Mouse (Mus musculus): ENCODE data around the gene Pus1. TPM values are rescaled to one million over a fixed set of nuclear protein-coding genes. Genes with fewer than 3 reads are reported as not detected.

Pus1 gene
- total and polyA plus RNA-seq, 3 experiments, result 107 to 248 (median 117) TPM

DNA sequence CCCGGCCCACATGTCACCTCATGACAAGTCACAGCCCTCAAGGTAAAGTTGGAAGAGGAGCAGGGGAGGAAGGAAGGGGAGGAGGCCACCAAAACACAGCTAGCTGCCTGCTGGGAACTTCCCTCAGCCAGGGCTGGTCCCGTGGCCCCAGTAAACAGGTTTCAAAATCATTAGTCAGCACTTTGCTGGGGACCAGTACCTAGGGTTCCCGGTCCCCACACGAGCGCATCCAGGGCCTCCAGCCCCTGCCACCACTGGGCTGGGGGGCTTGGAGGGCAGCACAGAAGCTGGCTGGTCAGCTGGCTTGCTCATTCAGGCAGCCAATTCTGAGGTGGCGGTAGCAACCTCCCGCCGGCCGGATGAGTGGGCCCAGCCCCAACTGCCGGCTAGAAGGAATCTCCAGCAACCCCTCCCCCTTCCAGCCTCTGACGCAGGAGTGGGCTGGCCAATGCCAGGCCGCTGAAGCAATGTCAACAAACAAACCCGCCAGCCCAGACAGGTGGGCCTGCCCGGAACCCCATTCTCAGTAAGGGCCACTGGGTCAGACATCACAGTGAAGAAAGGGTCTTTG lies 27.7 kb upstream of the Pus1 start:
- TF ChIP-seq MXI1 (IDR thresholded peaks at IDR 0.05; ENCODE audit: low read depth, low read length), result peak; percentile 68; the same call in 1 of the 2 replicates
- peak in 1 of 2 experiments; percentile 27; a peak in 2 of 4 replicates for TF ChIP-seq EP300 (IDR thresholded peaks at IDR 0.05; ENCODE audit: low read depth in 1 of 2, low read length in 2 of 2)
- TF ChIP-seq RAD21 (IDR thresholded peaks at IDR 0.05; ENCODE audit: low read depth, low read length), result no peak
- 0 out of 2 replicates have a peak, but pooled peaks have one; percentile 22 for TF ChIP-seq MAZ (IDR thresholded peaks at IDR 0.05; ENCODE audit: low read depth, low read length)
- peak; percentile 46; the same call in 1 of the 2 replicates for TF ChIP-seq MAX (IDR thresholded peaks at IDR 0.05; ENCODE audit: low read length)
- TF ChIP-seq SIN3A (IDR thresholded peaks at IDR 0.05; ENCODE audit: low read length), result peak; percentile 94
- TF ChIP-seq RCOR1 (IDR thresholded peaks at IDR 0.05; ENCODE audit: low read depth, low read length), result no peak
- no peak for TF ChIP-seq NELFE (IDR thresholded peaks at IDR 0.05; ENCODE audit: low read depth, low read length)
- peak; percentile 97 for TF ChIP-seq MAFK (IDR thresholded peaks at IDR 0.05; ENCODE audit: borderline replicate concordance, low read depth, low read length)
- TF ChIP-seq USF1 (IDR thresholded peaks at IDR 0.05; ENCODE audit: low read depth, low read length), result peak; percentile 52; the same call in 1 of the 2 replicates
- TF ChIP-seq BHLHE40 (IDR thresholded peaks at IDR 0.05; ENCODE audit: borderline replicate concordance, low read depth, low read length), result no peak
- no peak for TF ChIP-seq GABPA (IDR thresholded peaks at IDR 0.05; ENCODE audit: low read depth, low read length)
- TF ChIP-seq HCFC1 (IDR thresholded peaks at IDR 0.05; ENCODE audit: low read depth, low read length), result 0 out of 2 replicates have a peak, but pooled peaks have one; percentile 19
- no peak for TF ChIP-seq MYC (IDR thresholded peaks at IDR 0.05; ENCODE audit: low read depth, low read length)
- 0 out of 2 replicates have a peak, but pooled peaks have one; percentile 28 for TF ChIP-seq MYB (IDR thresholded peaks at IDR 0.05; ENCODE audit: low read depth, low read length)
- TF ChIP-seq ETS1 (IDR thresholded peaks at IDR 0.05; ENCODE audit: low read depth, low read length), result peak; percentile 26; the same call in 1 of the 2 replicates
- TF ChIP-seq POLR2A (IDR thresholded peaks at IDR 0.05; ENCODE audit: control insufficient read depth in 1 of 2, insufficient read depth in 1 of 2, low read depth in 1 of 2, low read length in 2 of 2, poor library complexity in 1 of 2), result peak in 1 of 2 experiments; percentile 57; a peak in 1 of 4 replicates
- no peak for TF ChIP-seq MEF2A (IDR thresholded peaks at IDR 0.05; ENCODE audit: extremely low read depth, insufficient replicate concordance, low read depth, low read length, poor library complexity, severe bottlenecking)
- TF ChIP-seq USF2 (IDR thresholded peaks at IDR 0.05; ENCODE audit: borderline replicate concordance in 1 of 2, insufficient read depth in 1 of 2, low read depth in 1 of 2, low read length in 2 of 2), result no peak
- DNase-seq (ENCODE audit: low read depth, low spot score), result peak; percentile 78
- peak overlapping the region; percentile 87 to 94 for H3K4me3 ChIP-seq (ENCODE audit: control insufficient read depth in 1 of 2, insufficient read depth in 1 of 2, low read depth in 2 of 2, low read length in 2 of 2)
- peak overlapping the region; percentile 82 for H3K9ac ChIP-seq (ENCODE audit: control insufficient read depth, low read depth, low read length, poor library complexity, severe bottlenecking)
- no peaks in the 10 kb centered on the region for H3K9me3 ChIP-seq (replicated peaks; ENCODE audit: insufficient read depth, low read length)
- H3K79me2 ChIP-seq (ENCODE audit: control insufficient read depth, insufficient read depth, low read length, poor library complexity), result peaks cover 8% of the 10 kb centered on the region
- peaks cover 12 to 29% of the 10 kb centered on the region in 2 experiments; a peak in 3 of 4 replicates for H3K4me1 ChIP-seq (ENCODE audit: control insufficient read depth in 1 of 2, insufficient read depth in 2 of 2, low read length in 2 of 2)
- H3K27ac ChIP-seq (ENCODE audit: control insufficient read depth, low read depth, low read length), result peak overlapping the region; percentile 49
- H3K27me3 ChIP-seq (ENCODE audit: control insufficient read depth in 1 of 2, insufficient read depth in 2 of 2, low read length in 2 of 2), result no peaks in the 10 kb centered on the region
- H3K36me3 ChIP-seq (ENCODE audit: control insufficient read depth in 1 of 2, insufficient read depth in 2 of 2, low read length in 2 of 2), result peaks cover 0 to 23% of the 10 kb centered on the region in 2 experiments; a peak in 2 of 4 replicates

All from MEL (cell line).